Comparison of ENCODE assay signal across 8 mouse cellular contexts in the genomic region with DNA sequence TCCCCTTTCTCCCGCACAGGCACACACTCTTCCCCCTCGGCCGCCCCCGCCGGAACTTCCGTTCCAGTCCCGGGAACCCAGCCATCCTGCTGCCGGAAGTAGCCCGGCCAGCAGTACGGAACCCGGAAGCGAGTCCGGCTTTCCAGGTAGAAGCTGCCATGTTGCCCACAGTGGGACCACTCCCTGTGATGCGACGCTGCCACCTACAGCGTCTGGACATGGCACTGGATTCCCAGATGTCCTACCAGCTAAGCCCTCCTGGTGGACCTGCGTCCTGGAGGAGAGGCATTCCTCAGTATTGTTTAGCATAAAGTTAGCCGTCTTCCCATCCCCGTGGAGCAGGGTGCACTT. TPM values are rescaled to one million over a fixed set of nuclear protein-coding genes. Genes with fewer than 3 reads are reported as not detected.
DNase-seq lines count a peak whose midpoint lies in the region; ATAC-seq lines count a peak whose summit lies in the region.

Lypla2 (minus strand) TSS at position 71 of the 351 bp plus-strand sequence.

- intact Hi-C loops in gastrocnemius, postnatal 14 days (cut with DNase I; ENCODE audit: low total_unique reads) = no loop called here
- intact Hi-C loops in left cerebral cortex, postnatal 14 days (cut with DNase I) = no loop called here

- DNase-seq in adipocyte (ENCODE audit: low spot score) = peak; percentile 79
- DNase-seq in embryo, embryonic 10 days (ENCODE audit: low spot score) = peak; percentile 86
- DNase-seq in gastrocnemius, postnatal 14 days = peak; percentile 93
- peak; percentile 83 to 89 for DNase-seq in left cerebral cortex, postnatal 14 days (ENCODE audit: low spot score in 2 of 2)
- DNase-seq in right cerebral cortex, postnatal 25 days = peak; percentile 91
- DNase-seq in urinary bladder, postnatal 4 days (ENCODE audit: low spot score in 2 of 2) = peak; percentile 86 to 91

- peak; percentile 83 for ATAC-seq in inflammation-experienced regulatory T-cells, adult 6 months
- peak; percentile 74 for ATAC-seq in megakaryocyte-erythroid progenitor cell, adult 5-6 weeks (replicated peaks; ENCODE audit: low FRiP score, low TSS enrichment, poor library complexity, severe bottlenecking)

RNA-seq across cellular contexts. Expression of gene Lypla2, which starts in this region (rescaled TPM):
- total RNA-seq in gastrocnemius, postnatal 14 days (2021) = 10 to 100 TPM; 28.9 to 29.2 TPM
- 10 to 100 TPM; 61.2 to 78.8 (median 65.5) TPM for polyA plus RNA-seq in inflammation-experienced regulatory T-cells, adult 6 months (2017; shearing (Covaris generic))
- 10 to 100 TPM; 82.2 to 91.6 TPM for total RNA-seq in left cerebral cortex, postnatal 14 days (2021)
- 45.2 and 63.2 TPM in 2 replicates for total RNA-seq in megakaryocyte-erythroid progenitor cell, adult 5-6 weeks (2014; fragmentation: Nextera tagmentation)
- 13.7 and 17.5 TPM in 2 replicates for total RNA-seq in megakaryocyte-erythroid progenitor cell, adult 5-6 weeks (2017)

Comparison
In these comparisons a context has a peak if more than half of its experiments do, and no peak if none do; other contexts are left out.
1. Peak in every context shown above with its lines: DNase-seq and ATAC-seq.